Mouse (Mus musculus): ENCODE data around the gene Rnf31.

The Rnf31 gene

GRCm38 (mm10) chr14:55643060-55643907 lies 51.8 kb downstream of the Rnf31 start, which contains the start of gene Tm9sf1:
TSS of gene Tm9sf1 (minus strand) at chr14:55643806.
- in situ Hi-C loops (cut with MboI; ENCODE audit: low sequenced_read_pairs), result no loop called here

GRCm38 (mm10) chr14:55644261-55644888 lies 52.9 kb downstream of the Rnf31 start:
- in situ Hi-C loops (cut with MboI; ENCODE audit: low sequenced_read_pairs), result no loop called here

GRCm38 (mm10) chr14:55649884-55650283 lies 58.4 kb downstream of the Rnf31 start, which contains the start of gene Tssk4:
TSS of gene Tssk4 (plus strand) at chr14:55650184.
- in situ Hi-C loops (cut with MboI; ENCODE audit: low sequenced_read_pairs), result no loop called here

GRCm38 (mm10) chr14:55651528-55651927 lies 60.0 kb downstream of the Rnf31 start:
- in situ Hi-C loops (cut with MboI; ENCODE audit: low sequenced_read_pairs), result no loop called here
